Mouse (Mus musculus): ENCODE results near the gene Fam173a.
"Not testable (repeated sequence)": the region's sequence is repeated elsewhere in the genome, so short reads cannot be mapped to it uniquely, and the experiment has no call there.

Fam173a gene

DNA sequence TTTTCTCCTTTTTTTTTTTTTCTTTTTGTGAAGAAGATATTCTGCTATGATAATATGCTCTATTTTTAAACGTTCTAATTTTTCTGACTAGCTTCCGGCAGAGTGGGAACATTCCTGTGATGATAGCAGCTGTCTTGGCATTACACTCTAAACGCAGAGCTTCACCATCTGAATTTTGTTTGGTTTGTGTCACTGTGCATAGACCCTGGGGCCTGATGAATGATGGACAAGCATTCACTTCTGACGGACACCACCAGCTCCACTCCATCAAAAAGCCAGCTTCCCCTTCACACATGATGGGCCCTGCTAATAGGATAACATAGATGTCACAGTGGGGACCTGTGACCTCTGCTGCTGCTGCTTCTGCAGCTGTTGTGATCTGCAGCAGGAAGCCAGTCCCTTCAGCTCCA, 31.1 kb downstream of the Fam173a start:
- no peak for DNase-seq (ENCODE audit: low read depth, low spot score)

DNA sequence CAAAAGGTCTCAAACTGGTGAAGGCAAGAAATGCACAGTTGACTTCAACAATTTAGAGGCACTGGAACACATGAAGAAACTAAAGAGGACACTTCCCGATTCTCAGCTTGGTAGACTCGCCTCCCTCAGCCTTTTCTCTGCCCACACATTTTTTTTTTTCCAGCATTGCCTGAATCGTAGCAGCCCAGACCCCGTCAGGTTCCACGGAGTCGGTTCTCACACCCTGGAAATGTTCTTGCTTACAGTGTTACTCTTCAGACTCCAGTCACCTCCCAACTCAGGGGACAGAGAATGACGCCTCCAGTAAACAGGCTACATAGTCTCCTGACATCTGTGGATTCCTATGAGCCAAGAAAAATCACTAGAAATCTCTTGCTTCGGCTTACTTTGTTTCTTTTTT, 32.6 kb downstream of the Fam173a start:
- no peak for DNase-seq (ENCODE audit: low read depth, low spot score)

DNA sequence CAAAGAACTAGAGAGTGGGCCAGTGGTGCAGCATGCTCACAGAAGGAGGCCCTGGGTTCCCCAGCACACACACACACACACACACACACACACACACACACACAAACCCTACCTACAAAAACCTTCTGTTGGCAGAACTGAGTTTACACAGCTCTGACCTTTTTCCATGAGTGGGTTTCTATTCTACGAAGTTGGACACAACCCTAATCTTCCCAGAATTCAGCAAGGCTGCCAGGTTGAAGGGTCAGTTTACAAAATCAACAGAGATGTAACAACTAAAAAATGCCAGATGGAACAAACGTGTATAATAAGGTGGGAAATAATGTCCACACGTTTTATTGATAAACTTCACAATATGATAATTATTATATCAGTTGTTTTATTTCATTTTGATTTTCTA, 35.0 kb downstream of the Fam173a start:
- no peak for DNase-seq (ENCODE audit: low read depth, low spot score)

DNA sequence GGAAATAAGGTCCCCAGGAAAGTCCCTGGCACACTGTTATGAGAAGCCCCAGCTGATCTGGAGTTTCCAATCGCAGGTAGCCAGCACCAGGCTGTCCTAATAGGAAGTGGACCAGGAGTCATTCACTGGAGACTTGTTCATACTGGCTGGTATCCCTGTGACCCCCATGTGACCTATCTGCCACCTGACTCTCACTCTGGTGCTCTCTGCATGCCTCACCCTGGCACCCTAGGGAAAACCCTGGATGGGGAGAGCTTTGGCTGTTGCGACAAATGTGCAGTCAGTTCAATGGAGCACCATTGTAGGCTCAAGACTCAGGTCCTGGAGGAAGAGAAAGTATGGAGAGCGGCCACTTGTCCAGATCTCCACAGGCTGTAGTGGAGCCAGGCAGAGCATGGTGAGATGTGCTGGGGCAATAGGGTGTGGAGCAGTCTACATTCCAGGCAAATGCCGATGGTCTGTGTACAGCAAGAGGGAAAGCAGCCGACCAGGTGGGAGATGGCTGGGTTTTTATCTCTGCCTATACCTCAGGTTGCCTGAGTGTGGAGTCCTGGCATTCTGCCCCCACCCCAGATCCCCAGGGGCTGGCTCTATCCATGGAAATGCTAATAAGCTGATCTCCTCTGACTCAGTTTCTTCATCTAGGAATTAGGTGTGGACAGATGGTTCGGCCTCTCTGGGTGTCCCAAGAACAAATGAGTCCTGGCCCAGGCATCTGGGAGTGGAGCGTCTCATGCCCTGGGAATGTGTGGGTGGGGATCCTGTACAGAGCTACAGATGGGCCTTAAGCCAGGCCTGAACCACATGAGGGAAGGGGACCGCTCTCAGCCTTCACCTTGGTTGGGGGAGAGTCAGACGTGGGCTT, 36.1 kb downstream of the Fam173a start:
- no peak for DNase-seq (ENCODE audit: low read depth, low spot score)

DNA sequence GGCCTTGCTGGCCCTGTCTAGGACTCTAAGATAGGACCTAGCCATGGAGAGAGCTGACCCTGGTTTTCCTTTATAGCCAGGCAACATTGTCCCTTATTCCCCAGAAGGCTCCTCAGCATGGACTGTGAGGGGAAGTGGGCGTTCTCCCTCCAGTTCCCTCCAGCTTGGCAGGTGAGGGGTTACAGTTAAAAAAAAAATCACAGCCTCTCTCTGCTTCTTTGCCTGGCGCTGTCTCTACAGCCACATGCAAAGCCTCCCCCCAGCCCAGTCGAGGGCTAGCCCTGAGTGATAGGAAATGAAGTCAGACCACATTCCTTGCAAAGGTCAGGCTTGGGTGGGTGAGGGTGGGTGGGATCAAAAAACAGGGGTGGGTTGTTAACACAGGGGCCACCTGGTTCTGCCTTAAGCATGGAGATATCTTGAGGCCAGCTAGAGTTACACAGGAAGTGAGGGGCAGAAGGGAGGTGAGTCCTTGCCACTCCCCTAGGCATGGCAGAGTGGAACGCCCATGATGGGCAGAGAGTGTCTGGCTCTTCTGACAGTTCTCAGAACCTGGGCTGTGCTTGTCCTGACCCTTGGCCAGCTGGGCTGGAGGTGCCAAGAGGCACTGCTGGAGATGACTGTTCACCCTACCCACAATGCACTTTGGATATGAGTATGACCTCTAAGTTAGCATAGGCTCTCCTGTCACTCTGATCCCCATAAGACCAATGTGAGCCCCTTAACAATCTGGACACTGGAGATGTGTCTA, 36.9 kb downstream of the Fam173a start:
- DNase-seq (ENCODE audit: low read depth, low spot score): no peak

DNA sequence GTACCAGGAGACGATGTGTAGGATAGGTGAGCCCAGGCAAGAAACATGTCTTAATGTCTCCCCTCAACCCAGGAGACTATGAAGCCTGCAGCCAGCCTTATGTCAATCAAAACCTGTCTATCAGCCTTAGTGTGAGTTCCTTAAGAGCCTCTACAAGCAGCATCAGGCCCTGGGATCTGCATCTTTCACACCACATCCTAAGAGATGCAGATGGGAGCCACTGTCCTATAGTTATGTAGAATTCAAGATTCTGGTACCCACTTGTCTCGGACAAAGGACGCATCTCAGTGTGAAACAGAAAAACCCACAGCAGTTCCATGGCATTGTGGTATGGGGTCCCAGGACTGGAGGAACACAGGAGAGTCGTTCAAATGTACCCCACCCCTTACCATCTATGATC, 37.6 kb downstream of the Fam173a start:
- DNase-seq (ENCODE audit: low read depth, low spot score): no peak

DNA sequence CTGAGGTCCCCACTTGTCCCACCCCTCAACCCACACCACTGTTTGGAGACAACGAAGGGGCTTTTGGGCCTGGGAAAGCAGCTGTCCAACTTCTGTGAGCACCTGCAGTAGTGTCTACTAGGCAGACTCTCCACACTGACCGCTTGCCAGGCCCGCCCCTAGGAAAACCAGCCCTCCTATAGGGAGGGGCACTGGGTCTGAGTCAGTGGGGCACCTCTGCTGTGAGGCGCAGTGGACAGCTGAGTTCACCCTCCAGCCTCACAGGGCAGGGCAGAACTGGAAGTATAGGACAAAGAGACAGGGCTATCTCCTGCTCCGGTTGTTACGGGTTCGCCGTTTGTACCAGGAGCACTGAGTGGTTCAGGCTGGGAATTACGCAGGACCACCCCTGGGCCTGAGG, 38.5 kb downstream of the Fam173a start, which contains the start of gene Msln:
Msln (minus strand) TSS at position 138 of the 400 bp plus-strand sequence.
- DNase-seq (ENCODE audit: low read depth, low spot score): no peak

DNA sequence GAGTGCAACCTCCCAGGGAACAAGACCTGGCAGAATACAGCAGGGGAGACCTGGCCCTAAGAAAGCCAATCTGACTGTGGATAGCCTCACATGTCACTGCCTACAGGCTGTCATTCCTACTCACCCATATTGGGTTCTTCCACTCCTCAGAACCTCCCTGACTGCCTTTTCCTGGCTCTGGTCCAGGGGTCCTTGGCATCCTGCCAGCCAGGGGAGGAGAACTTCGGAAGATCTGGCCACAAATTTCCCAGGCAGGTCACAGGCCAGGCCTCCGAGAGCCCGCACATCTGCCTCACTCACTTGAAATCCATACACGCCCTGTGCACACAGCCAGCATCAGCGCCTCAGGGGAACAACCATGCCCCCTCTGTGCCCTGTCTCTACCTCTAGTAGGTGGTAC, 41.3 kb downstream of the Fam173a start:
- DNase-seq (ENCODE audit: low read depth, low spot score): no peak

DNA sequence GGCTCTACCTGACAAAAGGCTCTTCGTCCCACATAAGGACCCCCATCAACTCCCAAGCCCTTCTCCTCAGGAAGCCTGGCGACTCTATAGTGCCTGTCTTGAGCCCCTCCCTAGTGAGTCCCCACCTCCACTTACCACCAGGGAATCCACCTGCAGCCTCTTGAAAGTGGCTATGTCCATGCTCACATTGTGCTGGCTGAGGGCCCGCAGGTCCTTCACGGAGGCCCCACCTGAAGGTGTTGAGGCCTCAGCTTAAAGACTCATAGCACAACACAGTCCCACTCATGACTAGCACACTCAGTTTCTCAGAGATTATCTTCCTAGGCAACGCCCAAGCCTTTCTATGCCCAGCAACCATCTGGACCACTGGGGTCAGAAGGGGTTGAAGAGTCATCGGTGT, 43.4 kb downstream of the Fam173a start:
- no peak for DNase-seq (ENCODE audit: low read depth, low spot score)

DNA sequence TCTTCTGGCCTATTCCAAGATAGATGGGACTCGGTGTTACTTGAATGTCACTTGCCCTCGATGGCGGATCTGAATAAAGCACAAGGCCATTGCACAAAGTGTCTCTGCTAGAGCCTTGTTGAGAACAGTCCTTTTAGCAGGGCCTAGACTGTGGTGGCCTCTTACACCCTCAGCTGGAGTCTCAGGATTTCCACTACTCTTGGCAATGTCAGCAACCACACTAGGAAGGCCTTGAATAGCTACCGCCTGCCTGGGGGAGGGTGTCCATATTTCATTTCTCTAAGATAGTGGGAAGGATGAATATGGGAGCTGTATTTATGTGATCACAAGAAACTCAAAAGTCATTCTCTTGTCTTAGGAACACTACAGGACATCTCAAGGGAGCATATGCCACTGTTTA, 44.5 kb downstream of the Fam173a start:
- no peak for DNase-seq (ENCODE audit: low read depth, low spot score)

DNA sequence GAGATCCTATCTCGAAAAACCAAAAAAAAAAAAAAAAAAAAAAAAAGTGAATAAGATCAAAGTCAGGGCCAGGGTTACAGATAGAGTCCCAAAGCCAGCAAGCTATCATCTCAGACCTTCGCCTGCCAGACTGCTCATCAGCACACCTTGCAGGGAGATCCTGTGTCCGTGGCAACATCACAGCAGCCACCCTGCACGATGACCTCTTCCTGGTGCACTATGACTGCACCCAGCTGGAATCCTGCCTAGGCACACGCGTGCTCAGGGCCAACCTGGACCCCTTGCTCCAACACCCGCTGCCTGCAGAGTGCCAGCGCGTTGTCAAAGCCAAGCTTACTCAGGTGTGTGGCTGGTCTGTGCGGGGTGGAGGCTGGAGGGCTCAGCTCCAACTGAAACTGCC, 48.4 kb downstream of the Fam173a start:
- DNase-seq (ENCODE audit: low read depth, low spot score): no peak

DNA sequence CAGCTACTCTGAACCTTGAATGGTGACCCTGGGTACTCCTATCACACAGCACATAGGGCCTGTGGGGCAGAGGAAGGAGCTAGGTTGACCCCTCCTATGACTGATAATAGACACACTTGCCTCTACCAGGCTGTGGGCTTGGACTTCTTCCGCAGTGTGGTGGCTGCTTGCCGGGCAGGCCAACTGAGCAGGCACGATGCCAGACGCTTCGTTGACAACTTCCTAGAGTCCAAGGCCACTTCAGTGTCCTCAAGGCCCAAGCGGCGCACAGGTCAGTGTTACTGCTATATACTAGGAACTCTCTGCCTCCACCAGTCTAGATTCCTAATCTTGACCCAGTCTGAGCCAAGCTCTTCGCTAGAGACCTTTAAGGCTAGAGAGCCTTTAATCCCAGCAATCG, 48.9 kb downstream of the Fam173a start:
- no peak for DNase-seq (ENCODE audit: low read depth, low spot score)

DNA sequence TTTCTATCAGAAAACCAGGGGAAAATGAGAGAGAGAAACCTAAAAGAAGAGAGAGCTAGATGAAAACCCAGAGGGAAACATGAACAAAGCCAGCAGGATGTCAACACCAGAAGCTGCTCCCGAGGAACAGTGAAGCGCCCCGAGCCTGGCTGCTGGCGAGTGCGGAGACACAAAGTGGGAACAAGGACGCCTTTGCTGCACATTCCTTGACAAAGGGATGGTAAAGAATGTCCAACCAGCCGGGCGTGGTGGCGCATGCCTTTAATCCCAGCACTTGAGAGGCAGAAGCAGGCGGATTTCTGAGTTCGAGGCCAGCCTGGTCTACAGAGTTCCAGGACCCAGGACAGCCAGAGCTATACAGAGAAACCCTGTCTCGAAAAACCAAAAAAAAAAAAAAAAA, 51.2 kb downstream of the Fam173a start:
- not testable (repeated sequence) for DNase-seq (ENCODE audit: low read depth, low spot score)
